Comparison of ENCODE assay signal across 8 mouse cellular contexts in genomic region chr2:29060135-29060597, GRCm38 (mm10). TPM values are rescaled to one million over a fixed set of nuclear protein-coding genes. Genes with fewer than 3 reads are reported as not detected.
DNase-seq lines count a peak whose midpoint lies in the region; ATAC-seq and TF ChIP-seq lines count a peak whose summit lies in the region.

Ttf1 (plus strand) TSS chr2:29060262.

- peak; percentile 95 for DNase-seq in CD4-positive, CD25-positive, alpha-beta regulatory T cell, adult 2 months (ENCODE audit: low read depth, low spot score)
- DNase-seq in fat pad, adult 2 months (ENCODE audit: extremely low read depth, low read depth, low spot score) = peak; percentile 45
- DNase-seq in kidney, postnatal 25 days = peak; percentile 92 to 94
- peak; percentile 88 to 89 (median 88) for DNase-seq in liver, embryonic 14.5 days (ENCODE audit: low read depth in 3 of 3, low spot score in 3 of 3)
- peak; percentile 92 for DNase-seq in neural tube, embryonic 11.5 days (ENCODE audit: low spot score)
- DNase-seq in stomach, postnatal 0 days (ENCODE audit: low spot score) = peak; percentile 91

- TF ChIP-seq EP300 in liver, embryonic 14.5 days (IDR thresholded peaks at IDR 0.05; ENCODE audit: low read depth) = no peak
- TF ChIP-seq EP300 in stomach, postnatal 0 days (optimal IDR thresholded peaks at IDR 0.05) = no peak

- ATAC-seq in heart, embryonic 14.5 days (ENCODE audit: insufficient number of reproducible peaks, insufficient read depth, low FRiP score, low read depth) = peak; percentile 87
- ATAC-seq in liver, embryonic 14.5 days (ENCODE audit: insufficient read depth) = peak; percentile 95
- peak; percentile 92 for ATAC-seq in neural tube, embryonic 11.5 days (ENCODE audit: insufficient read depth, low FRiP score, low TSS enrichment)
- peak; percentile 95 for ATAC-seq in stomach, postnatal 0 days (ENCODE audit: low FRiP score, low TSS enrichment)

- no peaks in the 10 kb centered on the region for H3K27me3 ChIP-seq in heart, embryonic 14.5 days (ENCODE audit: control insufficient read depth, insufficient read depth, low read length)
- H3K27me3 ChIP-seq in liver, embryonic 14.5 days (ENCODE audit: control insufficient read depth, insufficient read depth, low read length) = peaks cover 7% of the 10 kb centered on the region
- H3K27me3 ChIP-seq in neural tube, embryonic 11.5 days (ENCODE audit: control insufficient read depth, insufficient read depth, low read length) = no peaks in the 10 kb centered on the region
- no peaks in the 10 kb centered on the region for H3K27me3 ChIP-seq in stomach, postnatal 0 days (ENCODE audit: control insufficient read depth, insufficient read depth, low read length)

- peak within 1 kb of the TSS; percentile 74 for H3K27ac ChIP-seq in brown adipose tissue, adult 24 weeks (replicated peaks; ENCODE audit: low read depth, low read length)
- peak within 1 kb of the TSS; percentile 47 to 92 for H3K27ac ChIP-seq in heart, embryonic 14.5 days (replicated peaks in 1 of 2; ENCODE audit: control insufficient read depth in 1 of 2, insufficient read depth in 1 of 2, low read depth in 2 of 2, low read length in 2 of 2)
- H3K27ac ChIP-seq in liver, embryonic 14.5 days = peak within 1 kb of the TSS; percentile 90
- peak within 1 kb of the TSS; percentile 81 for H3K27ac ChIP-seq in neural tube, embryonic 11.5 days (ENCODE audit: low read depth, low read length)
- H3K27ac ChIP-seq in stomach, postnatal 0 days (replicated peaks) = peak within 1 kb of the TSS; percentile 96

- no peaks in the 10 kb centered on the region for H3K4me1 ChIP-seq in brown adipose tissue, adult 24 weeks (ENCODE audit: control insufficient read depth, insufficient read depth, insufficient read length, low read length)
- H3K4me1 ChIP-seq in heart, embryonic 14.5 days (ENCODE audit: control insufficient read depth in 2 of 2, insufficient read depth in 2 of 2, low read length in 2 of 2) = peaks cover 0 to 8% of the 10 kb centered on the region in 2 experiments; a peak in 2 of 4 replicates
- peaks cover 8 to 11% of the 10 kb centered on the region in 2 experiments for H3K4me1 ChIP-seq in liver, embryonic 14.5 days (replicated peaks; ENCODE audit: control insufficient read depth in 2 of 2, insufficient read depth in 2 of 2, low read length in 1 of 2)
- peaks cover 3% of the 10 kb centered on the region; the same call in 1 of the 2 replicates for H3K4me1 ChIP-seq in neural tube, embryonic 11.5 days (ENCODE audit: control insufficient read depth, insufficient read depth, low read length)
- no peaks in the 10 kb centered on the region for H3K4me1 ChIP-seq in stomach, postnatal 0 days (replicated peaks; ENCODE audit: control insufficient read depth, insufficient read depth)

- H3K9me3 ChIP-seq in heart, embryonic 14.5 days (ENCODE audit: control insufficient read depth, low read length) = no peaks in the 10 kb centered on the region
- H3K9me3 ChIP-seq in liver, embryonic 14.5 days (ENCODE audit: control insufficient read depth, low read length) = no peaks in the 10 kb centered on the region
- H3K9me3 ChIP-seq in neural tube, embryonic 11.5 days (ENCODE audit: control insufficient read depth, low read length) = no peaks in the 10 kb centered on the region
- H3K9me3 ChIP-seq in stomach, postnatal 0 days (ENCODE audit: control insufficient read depth, low read length) = no peaks in the 10 kb centered on the region

- H3K36me3 ChIP-seq in heart, embryonic 14.5 days (ENCODE audit: control insufficient read depth, insufficient read depth, low read length) = no peaks in the 10 kb centered on the region
- H3K36me3 ChIP-seq in liver, embryonic 14.5 days (replicated peaks; ENCODE audit: control insufficient read depth, insufficient read depth, low read depth) = no peaks in the 10 kb centered on the region
- no peaks in the 10 kb centered on the region for H3K36me3 ChIP-seq in neural tube, embryonic 11.5 days (ENCODE audit: control insufficient read depth, insufficient read depth, low read length)
- no peaks in the 10 kb centered on the region for H3K36me3 ChIP-seq in stomach, postnatal 0 days (ENCODE audit: control insufficient read depth, insufficient read depth, low read length)

- peak within 1 kb of the TSS; percentile 76 for H3K4me2 ChIP-seq in heart, embryonic 14.5 days (ENCODE audit: low read length)
- H3K4me2 ChIP-seq in liver, embryonic 14.5 days (ENCODE audit: low read depth) = peak within 1 kb of the TSS; percentile 91
- H3K4me2 ChIP-seq in neural tube, embryonic 11.5 days (ENCODE audit: low read depth) = peak within 1 kb of the TSS; percentile 69
- peak within 1 kb of the TSS; percentile 77 for H3K4me2 ChIP-seq in stomach, postnatal 0 days (replicated peaks; ENCODE audit: low read depth)

- H3K4me3 ChIP-seq in brown adipose tissue, adult 24 weeks (ENCODE audit: insufficient read depth, low read depth, low read length) = peak within 1 kb of the TSS; percentile 77
- peak within 1 kb of the TSS; percentile 63 to 85 for H3K4me3 ChIP-seq in heart, embryonic 14.5 days (ENCODE audit: control insufficient read depth in 1 of 2, insufficient read depth in 1 of 2, low read depth in 1 of 2, low read length in 2 of 2)
- H3K4me3 ChIP-seq in liver, embryonic 14.5 days (ENCODE audit: insufficient read depth in 1 of 2, low read depth in 2 of 2, low read length in 2 of 2) = peak within 1 kb of the TSS; percentile 92 to 97
- H3K4me3 ChIP-seq in neural tube, embryonic 11.5 days (ENCODE audit: low read depth, low read length) = peak within 1 kb of the TSS; percentile 93
- peak within 1 kb of the TSS; percentile 90 for H3K4me3 ChIP-seq in stomach, postnatal 0 days (ENCODE audit: low read depth, low read length)

- under 1% methylated on average over 41 of the region's 41 CpGs for WGBS in heart, embryonic 14.5 days
- WGBS in liver, embryonic 14.5 days (ENCODE audit: insufficient replicate concordance) = under 1% methylated on average over 41 of the region's 41 CpGs
- under 1% methylated on average over 41 of the region's 41 CpGs for whole genome bisulfite sequencing in neural tube, embryonic 11.5 days
- under 1% methylated on average over 41 of the region's 41 CpGs for WGBS in stomach, postnatal 0 days

- TF ChIP-seq CTCF in liver, embryonic 14.5 days (IDR thresholded peaks at IDR 0.05; ENCODE audit: low read depth) = peak; percentile 29
- TF ChIP-seq CTCF in stomach, postnatal 0 days (IDR thresholded peaks at IDR 0.05; ENCODE audit: low read depth) = peak; percentile 30

- H3K9ac ChIP-seq in heart, embryonic 14.5 days (ENCODE audit: low read length) = peak within 1 kb of the TSS; percentile 84
- H3K9ac ChIP-seq in liver, embryonic 14.5 days (replicated peaks) = peak within 1 kb of the TSS; percentile 91
- H3K9ac ChIP-seq in neural tube, embryonic 11.5 days (ENCODE audit: low read length) = peak within 1 kb of the TSS; percentile 69
- peak within 1 kb of the TSS; percentile 76 for H3K9ac ChIP-seq in stomach, postnatal 0 days (ENCODE audit: low read length)

RNA-seq across cellular contexts. Expression of gene Ttf1, which starts in this region (rescaled TPM):
- 4.9 and 5.4 TPM in 2 replicates for polyA plus RNA-seq in brown adipose tissue, adult 24 weeks (2012; ENCODE audit: insufficient read depth, insufficient read length, missing spikeins)
- polyA plus RNA-seq in heart, embryonic 14.5 days (2014; fragmentation: Nextera tagmentation; extraction: Ambion mirVana) = 6.2 TPM in 2 replicates
- polyA plus RNA-seq in liver, embryonic 14.5 days (2012; rRNA removed) = 3.0 and 4.5 TPM in 2 replicates
- polyA plus RNA-seq in liver, embryonic 14.5 days (2014; fragmentation: Nextera tagmentation; extraction: Ambion mirVana) = 3.6 and 3.9 TPM in 2 replicates
- 11.7 and 12.2 TPM in 2 replicates for polyA plus RNA-seq in neural tube, embryonic 11.5 days (2014; fragmentation: Nextera tagmentation; extraction: Ambion mirVana)
- 3.9 and 4.2 TPM in 2 replicates for polyA plus RNA-seq in stomach, postnatal 0 days (2015; fragmentation: Nextera tagmentation; extraction: Ambion mirVana)

Comparison
In these comparisons a context has a peak if more than half of its experiments do, and no peak if none do; other contexts are left out.
1. Peak in every context shown above with its lines: DNase-seq, ATAC-seq, H3K4me3 ChIP-seq and H3K27ac ChIP-seq.
2. DNase-seq: peak in every context shown above with its lines; median percentile 95 in CD4-positive, CD25-positive, alpha-beta regulatory T cell, adult 2 months; 93 in kidney, postnatal 25 days; 92 in neural tube, embryonic 11.5 days; 91 in stomach, postnatal 0 days; 88 in liver, embryonic 14.5 days; 45 in fat pad, adult 2 months.